Mouse (Mus musculus): ENCODE measurements around the gene Apoe.

DNA sequence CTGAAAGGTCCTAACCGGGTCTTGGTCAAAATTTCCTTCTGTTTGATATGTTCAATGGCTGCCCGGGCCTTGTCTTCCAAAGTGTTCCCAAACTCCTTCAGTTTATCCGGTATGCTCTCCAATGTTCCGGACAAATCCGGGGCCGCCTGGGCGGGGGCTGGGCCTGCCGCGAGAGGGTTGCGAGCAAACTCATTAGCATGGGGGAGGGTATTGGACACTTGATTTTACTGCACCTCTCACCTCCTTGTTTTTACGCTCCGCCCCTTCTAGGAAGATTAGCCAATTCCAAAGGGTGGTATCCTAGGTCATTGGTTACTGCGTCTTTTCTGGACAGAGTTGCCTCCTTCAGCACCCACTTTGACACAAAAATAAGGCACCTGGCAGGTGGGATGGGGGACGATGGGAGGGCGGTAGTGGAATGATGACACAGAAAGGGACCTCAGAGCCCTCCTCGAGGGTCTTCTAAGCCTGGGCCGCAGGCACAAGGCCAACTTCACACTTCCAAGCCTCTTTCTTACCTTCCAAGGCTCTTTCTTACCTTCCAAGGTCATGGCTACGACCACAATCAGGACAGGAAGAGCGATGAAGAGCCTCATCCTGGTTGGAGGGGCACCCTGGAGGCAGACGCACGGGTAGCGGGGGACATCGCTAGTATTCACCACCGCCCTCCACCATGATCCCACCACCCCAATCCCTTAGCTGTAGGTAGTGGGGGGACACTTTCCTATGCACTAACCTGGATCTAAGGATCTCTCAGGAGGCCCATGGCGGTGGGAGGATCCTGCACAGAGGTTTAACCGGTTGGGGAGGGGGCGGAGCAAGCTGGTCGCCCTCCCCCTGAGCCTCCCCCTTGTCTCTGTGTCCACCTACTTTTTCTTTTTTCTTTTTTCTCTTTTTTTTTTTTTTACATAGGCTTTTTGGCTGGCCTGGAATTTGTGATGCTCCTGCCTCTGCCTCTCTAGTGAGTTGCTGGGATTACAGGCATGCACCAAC lies 6.8 kb downstream of the Apoe start, which contains the start of gene Apoc1:
- TF ChIP-seq CTCF (IDR thresholded peaks at IDR 0.05; ENCODE audit: control insufficient read depth, insufficient read depth, low read length) = no peak
- TF ChIP-seq POLR2A (IDR thresholded peaks at IDR 0.05; ENCODE audit: borderline replicate concordance, control insufficient read depth, low read depth, low read length) = no peak
